Mouse (Mus musculus) thymus, adult 2 months (tissue): ENCODE results near the gene 9130230L23Rik. TPM values are rescaled to one million over a fixed set of nuclear protein-coding genes. Genes with fewer than 3 reads are reported as not detected.
A peak's percentile ranks its signal among the peaks of the same experiment; 100 is the strongest.

Experiments used
- DNase-seq: peaks from one replicate; pipeline ENCODE4 v3.0.0; 2021
- H3K27ac ChIP-seq: fragments of 200-500 bp; 2 replicates; pipeline ENCODE4 v1.5.1; 2012; ENCODE audit warnings: low read length, control low read depth; ENCODE audit not compliant: control insufficient read depth, insufficient read depth
- H3K27me3 ChIP-seq: fragments of 200-500 bp; 2 replicates; pipeline ENCODE4 v1.6.1; 2012; ENCODE audit warnings: mild to moderate bottlenecking, low read length, moderate library complexity, mixed read lengths; ENCODE audit not compliant: control insufficient read depth, insufficient read depth
- H3K36me3 ChIP-seq: fragments of 200-500 bp; 2 replicates; pipeline ENCODE4 v1.6.1; 2012; ENCODE audit warnings: mild to moderate bottlenecking, low read length, moderate library complexity; ENCODE audit not compliant: control insufficient read depth, insufficient read depth
- H3K4me1 ChIP-seq: fragments of 200-500 bp; replicated peaks from 2 replicates; pipeline ENCODE4 v1.6.1; 2012; ENCODE audit warnings: low read length; ENCODE audit not compliant: control insufficient read depth, insufficient read depth
- H3K4me3 ChIP-seq: fragments of 200-500 bp; 2 replicates; pipeline ENCODE4 v1.5.1; 2012; ENCODE audit warnings: mild to moderate bottlenecking, low read length, control low read depth, moderate library complexity; ENCODE audit not compliant: control insufficient read depth, insufficient read depth
- CTCF ChIP-seq: fragments of 200-500 bp; IDR thresholded peaks from 2 replicates; pipeline ENCODE4 v1.5.1; 2012; ENCODE audit warnings: mild to moderate bottlenecking, control low read depth, low read length, moderate library complexity, borderline replicate concordance; ENCODE audit not compliant: control insufficient read depth, poor library complexity, insufficient read depth; ENCODE audit errors: extremely low read depth
- POLR2A ChIP-seq: fragments of 200-500 bp; IDR thresholded peaks from 2 replicates; pipeline ENCODE4 v1.6.1; 2012; ENCODE audit warnings: mild to moderate bottlenecking, low read length, control low read depth, moderate library complexity; ENCODE audit not compliant: control insufficient read depth, poor library complexity, insufficient read depth; ENCODE audit errors: extremely low read depth
- WGBS: fragments of 180-500 bp; shearing (Covaris S2); methylation state at CpG from one replicate; pipeline ENCODE4 v1.1.7; 2018; 5-methylcytosine and 5-hydroxymethylcytosine counted together
- polyA plus RNA-seq: library from polyadenylated mRNA; depleted of rRNA; stranded (reverse); fragments of >200 nt; gene quantifications from 2 replicates; pipeline ENCODE4 v1.2.3, GENCODE M21; 2012; rRNA removed

9130230L23Rik gene
- polyA plus RNA-seq, 1 experiment: 0.35 TPM

DNA sequence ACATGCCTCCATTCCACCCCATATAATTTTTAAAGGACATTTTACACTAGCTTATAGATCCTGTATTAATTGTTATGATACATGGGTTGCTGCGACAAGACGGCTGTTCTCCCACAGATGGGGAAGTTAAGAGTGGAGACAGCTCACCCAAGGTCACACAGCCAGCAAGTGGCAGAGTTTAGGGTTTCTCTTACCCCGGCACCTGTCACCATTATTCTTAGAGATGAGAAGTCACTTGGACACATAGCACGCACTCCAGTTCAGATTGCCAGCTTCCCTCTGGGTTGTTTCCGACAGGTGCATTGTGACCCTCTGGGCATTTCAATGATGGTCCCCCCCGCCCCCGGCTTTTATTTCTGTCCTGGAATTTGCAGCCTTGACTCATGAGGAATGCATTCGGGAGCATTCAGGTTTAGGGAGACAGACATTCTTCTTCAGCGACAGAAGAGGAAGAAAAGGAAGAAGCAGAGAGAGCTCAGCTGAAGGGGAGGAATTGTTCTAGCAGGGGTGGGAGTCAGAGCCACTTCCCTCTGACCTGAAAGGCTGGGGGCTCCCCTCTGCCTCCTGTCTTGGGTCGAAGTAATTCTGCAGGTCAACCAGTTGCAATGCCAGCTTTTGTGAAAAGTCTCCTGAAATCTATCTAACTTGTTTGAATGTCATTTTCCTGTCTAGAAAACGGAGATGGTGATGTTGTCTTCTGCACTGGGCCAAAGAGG, 66.9 kb downstream of the 9130230L23Rik start:
- Histone ChIP-seq H3K27ac (peak overlapping the region; percentile 100), H3K4me1 (peaks cover 35% of the 10 kb centered on the region), H3K4me3 (peak overlapping the region; percentile 76), H3K27me3 (no peaks in the 10 kb centered on the region), H3K36me3 (peaks cover 6% of the 10 kb centered on the region)
- WGBS: 10% methylated on average over 11 of the region's 11 CpGs
- DNase-seq: no peak
- TF ChIP-seq POLR2A: 0 out of 2 replicates have a peak, but pooled peaks have one; percentile 21
- no peak for TF ChIP-seq CTCF

DNA sequence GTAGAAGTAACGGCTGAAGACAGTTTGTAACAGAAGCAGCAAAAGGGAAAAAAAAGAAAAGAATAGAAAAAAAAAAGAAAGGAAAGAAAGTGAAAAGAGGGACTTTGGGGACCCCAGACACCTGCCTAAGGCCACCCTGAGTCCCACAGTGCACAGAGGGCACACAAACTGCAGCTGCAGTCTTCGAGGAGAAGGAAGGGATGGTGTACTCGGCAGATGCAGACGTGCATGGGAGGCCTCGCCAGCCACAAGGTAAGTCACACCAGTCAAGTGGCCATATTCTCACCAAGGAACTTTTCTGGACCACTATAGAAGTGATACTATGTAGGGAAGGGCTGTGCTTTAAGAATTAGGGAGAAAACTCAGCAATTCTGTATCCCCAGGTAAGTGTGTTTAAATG, 69.3 kb downstream of the 9130230L23Rik start, which contains the start of gene Chrna9:
Gene Chrna9, plus strand, starts transcription at position 139 of the 400 bp plus-strand sequence.
- Histone ChIP-seq H3K36me3 (no peaks in the 10 kb centered on the region), H3K4me3 (peak within 1 kb of the TSS; percentile 80), H3K4me1 (peaks cover 31% of the 10 kb centered on the region), H3K27me3 (no peaks in the 10 kb centered on the region), H3K27ac (peak within 1 kb of the TSS; percentile 100)
- peak; percentile 72 for DNase-seq
- TF ChIP-seq POLR2A (peak; percentile 76), CTCF (no peak)
- WGBS: 6% methylated on average over 5 of the region's 5 CpGs

DNA sequence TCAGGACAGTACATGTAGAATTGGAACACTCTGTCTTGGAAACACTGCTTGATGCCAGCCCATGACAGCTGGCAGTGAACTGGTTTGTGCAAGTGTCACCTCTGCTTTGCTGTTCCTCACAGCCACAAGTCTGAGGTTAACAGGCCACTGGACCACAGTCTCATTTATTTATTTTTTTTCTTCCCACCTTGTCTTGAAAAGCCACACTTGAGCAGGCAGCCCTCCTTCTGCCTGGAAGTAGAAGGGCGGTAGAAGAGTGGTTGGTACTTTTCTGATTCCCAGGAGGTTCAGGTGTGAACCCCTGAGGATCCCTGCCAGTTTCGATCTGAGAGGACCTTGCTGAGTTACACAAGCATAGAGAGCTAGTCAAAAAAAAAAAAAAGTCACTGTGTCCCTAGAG, 70.3 kb downstream of the 9130230L23Rik start:
- Histone ChIP-seq H3K4me3 (no peak overlapping the region), H3K27me3 (no peaks in the 10 kb centered on the region), H3K27ac (peak overlapping the region; percentile 46), H3K4me1 (peaks cover 31% of the 10 kb centered on the region), H3K36me3 (no peaks in the 10 kb centered on the region)
- no peak for DNase-seq
- TF ChIP-seq POLR2A: no peak
- TF ChIP-seq CTCF: no peak
- WGBS: 55% methylated on average over 2 of the region's 2 CpGs

DNA sequence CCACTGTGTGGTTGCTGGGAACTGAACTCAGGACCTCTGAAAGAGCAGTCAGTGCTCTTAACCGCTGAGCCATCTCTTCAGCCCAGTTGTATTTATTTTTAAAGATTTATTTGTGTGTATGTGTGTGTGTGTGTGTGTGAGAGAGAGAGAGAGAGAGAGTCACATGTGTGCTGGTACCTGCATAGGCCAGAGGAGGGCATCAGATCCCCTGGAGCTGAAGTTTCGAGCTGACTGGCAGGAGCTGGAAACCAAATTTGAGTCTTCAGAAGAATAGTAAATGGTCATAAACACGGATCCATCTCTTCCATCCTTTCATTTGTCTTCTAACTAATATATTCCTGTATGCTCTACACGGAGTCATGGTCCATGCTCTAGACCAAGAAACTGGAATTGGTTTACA, 70.8 kb downstream of the 9130230L23Rik start:
- no peaks in the 10 kb centered on the region for H3K36me3 ChIP-seq
- H3K27me3 ChIP-seq: no peaks in the 10 kb centered on the region
- no peak overlapping the region for H3K4me3 ChIP-seq
- peaks cover 35% of the 10 kb centered on the region for H3K4me1 ChIP-seq
- 97% methylated on average over 4 of the region's 4 CpGs for WGBS
- H3K27ac ChIP-seq: no peak overlapping the region; the same call in 1 of the 2 replicates
- no peak for TF ChIP-seq CTCF
- TF ChIP-seq POLR2A: no peak
- DNase-seq: no peak

- peaks cover 45% of the 10 kb centered on the region for H3K4me1 ChIP-seq
- H3K27ac ChIP-seq: peak overlapping the region; percentile 93
- H3K4me3 ChIP-seq: no peak overlapping the region
- H3K36me3 ChIP-seq: no peaks in the 10 kb centered on the region
- TF ChIP-seq POLR2A (no peak), CTCF (no peak)
- 26% methylated on average over 4 of the region's 4 CpGs for WGBS
- no peak for DNase-seq
- no peaks in the 10 kb centered on the region for H3K27me3 ChIP-seq
These were observed 73.9 kb downstream of the 9130230L23Rik start for GRCm38 (mm10) chr5:65930171-65930570.

Other genes with a start within 250 kb of the 9130230L23Rik start
- gene N4bp2, start 240.8 kb downstream of the 9130230L23Rik start, polyA plus RNA-seq: 22.0 and 32.2 TPM in 2 replicates
- gene Rhoh, start 143.1 kb downstream of the 9130230L23Rik start, polyA plus RNA-seq: 132 and 135 TPM in 2 replicates
- 212 and 251 TPM in 2 replicates for gene Chrna9, start 69.4 kb downstream of the 9130230L23Rik start, polyA plus RNA-seq
- 12.6 and 12.7 TPM in 2 replicates for gene Rbm47, start 168.8 kb upstream of the 9130230L23Rik start, polyA plus RNA-seq